ENCODE assay signal across 8 mouse cellular contexts in genomic region chr7:127207374-127208294, GRCm38 (mm10). TPM values are rescaled to one million over a fixed set of nuclear protein-coding genes. Genes with fewer than 3 reads are reported as not detected.
A peak's percentile ranks its signal among the peaks of the same experiment; 100 is the strongest.
DNase-seq lines count a peak whose midpoint lies in the region; ATAC-seq and TF ChIP-seq lines count a peak whose summit lies in the region.

No protein-coding gene starts in this region.

- TF ChIP-seq POLR2A in CH12.LX (IDR thresholded peaks at IDR 0.05; ENCODE audit: low read depth, low read length): no peak
- no peak for TF ChIP-seq POLR2A in small intestine, adult 2 months (IDR thresholded peaks at IDR 0.05; ENCODE audit: low read depth, low read length)

- peaks cover 26% of the 10 kb centered on the region for H3K36me3 ChIP-seq in heart, embryonic 10.5 days
- H3K36me3 ChIP-seq in CH12.LX (replicated peaks in 1 of 2; ENCODE audit: control insufficient read depth in 1 of 2, insufficient read depth in 1 of 2, low read length in 1 of 2): peaks cover 14 to 26% of the 10 kb centered on the region in 2 experiments
- peaks cover 21% of the 10 kb centered on the region for H3K36me3 ChIP-seq in hindbrain, embryonic 10.5 days
- H3K36me3 ChIP-seq in liver, embryonic 15.5 days (replicated peaks): peaks cover 27% of the 10 kb centered on the region
- peaks cover 13% of the 10 kb centered on the region for H3K36me3 ChIP-seq in small intestine, adult 2 months (ENCODE audit: control insufficient read depth, insufficient read depth, low read length)

- in situ Hi-C loops in CH12.LX (cut with MboI; ENCODE audit: low pct_ligation_motif_present, low pct_unique_long_range_greater_than_20kb, low sequenced_read_pairs): no loop called here

- no peak for TF ChIP-seq EP300 in CH12.LX (IDR thresholded peaks at IDR 0.05; ENCODE audit: low read length)

- no peaks in the 10 kb centered on the region for H3K27me3 ChIP-seq in heart, embryonic 10.5 days (ENCODE audit: insufficient read depth, poor library complexity, severe bottlenecking)
- H3K27me3 ChIP-seq in CH12.LX (replicated peaks): no peaks in the 10 kb centered on the region
- peaks cover 21% of the 10 kb centered on the region for H3K27me3 ChIP-seq in hindbrain, embryonic 10.5 days (ENCODE audit: insufficient read depth, poor library complexity, severe bottlenecking)
- no peaks in the 10 kb centered on the region for H3K27me3 ChIP-seq in liver, embryonic 15.5 days
- H3K27me3 ChIP-seq in small intestine, adult 2 months (ENCODE audit: control insufficient read depth, insufficient read depth, low read length): no peaks in the 10 kb centered on the region

- H3K9ac ChIP-seq in CH12.LX (ENCODE audit: insufficient read depth, low read depth): peak overlapping the region; percentile 85
- H3K9ac ChIP-seq in liver, embryonic 15.5 days: peak overlapping the region; percentile 96

- peak overlapping the region; percentile 97 for H3K27ac ChIP-seq in heart, embryonic 10.5 days
- H3K27ac ChIP-seq in CH12.LX (ENCODE audit: insufficient read depth, low read depth): peak overlapping the region; percentile 31
- peak overlapping the region; percentile 95 for H3K27ac ChIP-seq in hindbrain, embryonic 10.5 days
- H3K27ac ChIP-seq in liver, embryonic 15.5 days (replicated peaks): peak overlapping the region; percentile 99
- H3K27ac ChIP-seq in small intestine, adult 2 months (ENCODE audit: insufficient read depth, low read depth, low read length): peak overlapping the region; percentile 50

- peaks cover 35% of the 10 kb centered on the region for H3K79me2 ChIP-seq in CH12.LX (replicated peaks; ENCODE audit: control insufficient read depth, extremely low read depth, insufficient read depth, poor library complexity, severe bottlenecking)

- DNase-seq in heart, embryonic 10.5 days (ENCODE audit: low spot score): peak; percentile 85
- DNase-seq in heart, adult 18-20 months: no peak
- DNase-seq in CH12.LX (ENCODE audit: extremely low read depth): no peak
- peak; percentile 34 for DNase-seq in embryo, embryonic 10.5 days (ENCODE audit: low spot score)
- DNase-seq in hindbrain, embryonic 10.5 days (ENCODE audit: low spot score): peak; percentile 36
- DNase-seq in urinary bladder, postnatal 10 days (ENCODE audit: low spot score): no peak

- H3K4me2 ChIP-seq in CH12.LX (ENCODE audit: insufficient read depth, low read depth, poor library complexity, severe bottlenecking): peak overlapping the region; percentile 91
- peak overlapping the region; percentile 81 for H3K4me2 ChIP-seq in liver, embryonic 15.5 days

- no peak for TF ChIP-seq CTCF in CH12.LX (conservative IDR thresholded peaks at IDR 0.05 in 1 of 2, IDR thresholded peaks at IDR 0.05 in 1 of 2; ENCODE audit: low read depth in 2 of 2, low read length in 2 of 2)
- TF ChIP-seq CTCF in small intestine, adult 2 months (IDR thresholded peaks at IDR 0.05; ENCODE audit: extremely low read depth, insufficient read length, insufficient replicate concordance, low read depth, low read length): no peak

- no peak for ATAC-seq in liver, embryonic 15.5 days (ENCODE audit: insufficient read depth)

- peak overlapping the region; percentile 75 for H3K4me3 ChIP-seq in heart, embryonic 10.5 days
- H3K4me3 ChIP-seq in CH12.LX (replicated peaks in 1 of 3; ENCODE audit: low read depth in 2 of 3, low read length in 2 of 3, poor library complexity in 1 of 3): peak overlapping the region; percentile 68 to 90 (median 79)
- H3K4me3 ChIP-seq in hindbrain, embryonic 10.5 days: peak overlapping the region; percentile 86
- H3K4me3 ChIP-seq in liver, embryonic 15.5 days (replicated peaks): peak overlapping the region; percentile 96
- H3K4me3 ChIP-seq in small intestine, adult 2 months (ENCODE audit: low read depth, low read length): peak overlapping the region; percentile 73

- H3K9me3 ChIP-seq in heart, embryonic 10.5 days: no peaks in the 10 kb centered on the region
- no peaks in the 10 kb centered on the region for H3K9me3 ChIP-seq in CH12.LX (replicated peaks; ENCODE audit: low read length)
- no peaks in the 10 kb centered on the region for H3K9me3 ChIP-seq in hindbrain, embryonic 10.5 days
- no peaks in the 10 kb centered on the region for H3K9me3 ChIP-seq in liver, embryonic 15.5 days (replicated peaks)

- H3K4me1 ChIP-seq in heart, embryonic 10.5 days: peaks cover 39% of the 10 kb centered on the region
- H3K4me1 ChIP-seq in CH12.LX (ENCODE audit: control insufficient read depth in 1 of 2, insufficient read depth in 2 of 2): peaks cover 8 to 32% of the 10 kb centered on the region in 2 experiments
- H3K4me1 ChIP-seq in hindbrain, embryonic 10.5 days (replicated peaks): peaks cover 43% of the 10 kb centered on the region
- peaks cover 63% of the 10 kb centered on the region for H3K4me1 ChIP-seq in liver, embryonic 15.5 days (replicated peaks)
- H3K4me1 ChIP-seq in small intestine, adult 2 months (ENCODE audit: control insufficient read depth, insufficient read depth, insufficient read length, low read length): peaks cover 2% of the 10 kb centered on the region

- under 1% methylated on average over 53 of the region's 53 CpGs for WGBS in heart, embryonic 10.5 days
- under 1% methylated on average over 53 of the region's 53 CpGs for WGBS in hindbrain, embryonic 10.5 days
- WGBS in liver, embryonic 15.5 days (ENCODE audit: insufficient replicate concordance): under 1% methylated on average over 53 of the region's 53 CpGs
- 1% methylated on average over 53 of the region's 53 CpGs for WGBS in small intestine, adult 2 months

- TF ChIP-seq RAD21 in CH12.LX (IDR thresholded peaks at IDR 0.05; ENCODE audit: low read depth, low read length): no peak

- dilution Hi-C loops in CH12.LX (cut with MboI; ENCODE audit: extremely low pct_ligation_motif_present, extremely low pct_unique_long_range_greater_than_20kb, low sequenced_read_pairs): no loop called here

TF ChIP-seq in CH12.LX, 34 proteins besides CTCF, POLR2A, EP300 and RAD21:
- TF ChIP-seq MXI1 (IDR thresholded peaks at IDR 0.05; ENCODE audit: low read depth, low read length) (peak; percentile 35; the same call in 1 of the 2 replicates), NELFE (IDR thresholded peaks at IDR 0.05; ENCODE audit: low read depth, low read length) (no peak), UBTF (IDR thresholded peaks at IDR 0.05; ENCODE audit: low read depth, low read length) (0 out of 2 replicates have a peak, but pooled peaks have one; percentile 17)

RNA-seq across cellular contexts. Expression of gene Tbc1d10b, which starts 0.6 kb away (rescaled TPM):
- polyA plus RNA-seq in heart, embryonic 10.5 days (2016; fragmentation: Nextera tagmentation; extraction: Ambion mirVana): 26.4 and 28.3 TPM in 2 replicates
- 10 to 100 TPM; 20.8 to 21.6 TPM for total RNA-seq in heart, adult 18-20 months (2021)
- total RNA-seq in CH12.LX (2012; rRNA removed): 25.9 and 28.0 TPM in 2 replicates
- total RNA-seq in CH12.LX (2014; rRNA removed): 17.9 and 18.2 TPM in 2 replicates
- polyA plus RNA-seq in CH12.LX (2012; ENCODE audit: insufficient read length, low read depth): 25.6 and 26.6 TPM in 2 replicates
- polyA plus RNA-seq in hindbrain, embryonic 10.5 days (2016; fragmentation: Nextera tagmentation; extraction: Ambion mirVana): 25.6 and 28.2 TPM in 2 replicates
- polyA plus RNA-seq in liver, embryonic 15.5 days (2015; fragmentation: Nextera tagmentation; extraction: Ambion mirVana): 17.1 and 18.2 TPM in 2 replicates
- polyA plus RNA-seq in small intestine, adult 2 months (2012; rRNA removed): 17.5 and 44.1 TPM in 2 replicates

RNA-seq across cellular contexts. Expression of gene Mylpf, which starts 1.1 kb away (rescaled TPM):
- polyA plus RNA-seq in heart, embryonic 10.5 days (2016; fragmentation: Nextera tagmentation; extraction: Ambion mirVana): 40.4 and 51.1 TPM in 2 replicates
- 1 to 10 TPM; 1.1 to 3.7 TPM for total RNA-seq in heart, adult 18-20 months (2021)
- total RNA-seq in CH12.LX (2012; rRNA removed) (3.0 and 4.2 TPM in 2 replicates), CH12.LX (2014; rRNA removed) (0.49 and 3.2 TPM in 2 replicates)
- 4.1 and 5.2 TPM in 2 replicates for polyA plus RNA-seq in CH12.LX (2012; ENCODE audit: insufficient read length, low read depth)
- 13.0 and 17.7 TPM in 2 replicates for polyA plus RNA-seq in hindbrain, embryonic 10.5 days (2016; fragmentation: Nextera tagmentation; extraction: Ambion mirVana)
- 67.8 and 89.3 TPM in 2 replicates for polyA plus RNA-seq in liver, embryonic 15.5 days (2015; fragmentation: Nextera tagmentation; extraction: Ambion mirVana)
- polyA plus RNA-seq in small intestine, adult 2 months (2012; rRNA removed): 0.74 and 1.3 TPM in 2 replicates

RNA-seq across cellular contexts. Expression of gene Cd2bp2, which starts 11.8 kb away (rescaled TPM):
- polyA plus RNA-seq in heart, embryonic 10.5 days (2016; fragmentation: Nextera tagmentation; extraction: Ambion mirVana): 49.1 and 61.0 TPM in 2 replicates
- total RNA-seq in heart, adult 18-20 months (2021): 10 to 100 TPM; 35.1 to 36.9 TPM
- total RNA-seq in CH12.LX (2012; rRNA removed) (66.8 and 78.5 TPM in 2 replicates), CH12.LX (2014; rRNA removed) (62.4 and 63.3 TPM in 2 replicates)
- 57.4 and 72.8 TPM in 2 replicates for polyA plus RNA-seq in CH12.LX (2012; ENCODE audit: insufficient read length, low read depth)
- polyA plus RNA-seq in hindbrain, embryonic 10.5 days (2016; fragmentation: Nextera tagmentation; extraction: Ambion mirVana): 94.4 and 96.0 TPM in 2 replicates
- 18.0 and 21.5 TPM in 2 replicates for polyA plus RNA-seq in liver, embryonic 15.5 days (2015; fragmentation: Nextera tagmentation; extraction: Ambion mirVana)
- polyA plus RNA-seq in small intestine, adult 2 months (2012; rRNA removed): 7.6 and 13.9 TPM in 2 replicates

RNA-seq across cellular contexts. Expression of gene Zfp553, which starts 25.2 kb away (rescaled TPM):
- polyA plus RNA-seq in heart, embryonic 10.5 days (2016; fragmentation: Nextera tagmentation; extraction: Ambion mirVana): 30.5 and 42.9 TPM in 2 replicates
- total RNA-seq in heart, adult 18-20 months (2021): 1 to 10 TPM; 6.4 to 6.7 TPM
- 17.4 and 18.8 TPM in 2 replicates for total RNA-seq in CH12.LX (2012; rRNA removed)
- 8.6 and 9.8 TPM in 2 replicates for total RNA-seq in CH12.LX (2014; rRNA removed)
- 15.0 and 15.2 TPM in 2 replicates for polyA plus RNA-seq in CH12.LX (2012; ENCODE audit: insufficient read length, low read depth)
- polyA plus RNA-seq in hindbrain, embryonic 10.5 days (2016; fragmentation: Nextera tagmentation; extraction: Ambion mirVana): 78.7 and 81.0 TPM in 2 replicates
- polyA plus RNA-seq in liver, embryonic 15.5 days (2015; fragmentation: Nextera tagmentation; extraction: Ambion mirVana): 6.3 and 6.8 TPM in 2 replicates
- polyA plus RNA-seq in small intestine, adult 2 months (2012; rRNA removed): 4.9 and 8.1 TPM in 2 replicates

RNA-seq across cellular contexts. Expression of gene Sept1, which starts 25.3 kb away (rescaled TPM):
- 21.2 and 25.4 TPM in 2 replicates for polyA plus RNA-seq in heart, embryonic 10.5 days (2016; fragmentation: Nextera tagmentation; extraction: Ambion mirVana)
- total RNA-seq in heart, adult 18-20 months (2021): 1 to 10 TPM; 3.0 to 7.7 TPM
- total RNA-seq in CH12.LX (2012; rRNA removed) (73.8 and 92.3 TPM in 2 replicates), CH12.LX (2014; rRNA removed) (42.1 and 42.7 TPM in 2 replicates)
- 147 and 171 TPM in 2 replicates for polyA plus RNA-seq in CH12.LX (2012; ENCODE audit: insufficient read length, low read depth)
- polyA plus RNA-seq in hindbrain, embryonic 10.5 days (2016; fragmentation: Nextera tagmentation; extraction: Ambion mirVana): 32.4 and 33.8 TPM in 2 replicates
- 9.4 and 9.7 TPM in 2 replicates for polyA plus RNA-seq in liver, embryonic 15.5 days (2015; fragmentation: Nextera tagmentation; extraction: Ambion mirVana)
- 14.3 and 34.1 TPM in 2 replicates for polyA plus RNA-seq in small intestine, adult 2 months (2012; rRNA removed)

Comparison
In these comparisons a context has a peak if more than half of its experiments do, and no peak if none do; other contexts are left out.
1. DNase-seq: peak in heart, embryonic 10.5 days (single experiment), embryo, embryonic 10.5 days (single experiment) and hindbrain, embryonic 10.5 days (single experiment); none in heart, adult 18-20 months (0 of 2), CH12.LX (single experiment) and urinary bladder, postnatal 10 days (single experiment).
2. H3K27ac ChIP-seq: peak in every context shown above with its lines; median percentile 99 in liver, embryonic 15.5 days; 97 in heart, embryonic 10.5 days; 95 in hindbrain, embryonic 10.5 days; 50 in small intestine, adult 2 months; 31 in CH12.LX.
3. Peak in every context shown above with its lines, with median percentiles within 50 percentile points of each other: H3K4me3 ChIP-seq.